Mouse (Mus musculus): ENCODE data around the gene Ring1.

GRCm38 (mm10) chr17:34036647-34037046 is 12.2 kb upstream of the Ring1 start:
- TF ChIP-seq POLR2A (IDR thresholded peaks at IDR 0.05; ENCODE audit: control insufficient read depth, extremely low read depth, insufficient read depth, low read length, poor library complexity) (no peak), CTCF (IDR thresholded peaks at IDR 0.05; ENCODE audit: borderline replicate concordance, control insufficient read depth, extremely low read depth, insufficient read depth, low read length, poor library complexity) (no peak)

Data from thymus, adult 2 months (tissue).